Mouse (Mus musculus) spleen, adult 2 months (tissue): Measurements from ENCODE around the gene Klf13.

Experiments used
- CTCF ChIP-seq: fragments of 200-500 bp; IDR thresholded peaks from 2 replicates; pipeline ENCODE4 v1.5.1; 2011; ENCODE audit warnings: mild to moderate bottlenecking, inconsistent platforms; ENCODE audit not compliant: insufficient read depth, insufficient read length, insufficient replicate concordance; ENCODE audit errors: extremely low read depth
- POLR2A ChIP-seq: fragments of 200-500 bp; IDR thresholded peaks from 2 replicates; pipeline ENCODE4 v1.6.1; 2011; ENCODE audit warnings: low read depth, low read length, inconsistent platforms

GRCm38 (mm10) chr7:63876640-63877039, 62.1 kb downstream of the Klf13 start:
- TF ChIP-seq CTCF (no peak), POLR2A (no peak)
